Mouse (Mus musculus) adrenal gland, postnatal 25 days (tissue): ENCODE measurements around the gene Rab3c. TPM values are rescaled to one million over a fixed set of nuclear protein-coding genes. Genes with fewer than 3 reads are reported as not detected.

Source experiments
- DNase-seq: peaks from one replicate; pipeline ENCODE4 v3.0.0; 2021; ENCODE audit warnings: mixed read lengths
- long read RNA-seq: library from polyadenylated mRNA; stranded (forward); transcript quantifications from one replicate; pipeline ENCODE4 v2.0.0, GENCODE M21; 2021
- total RNA-seq: library from RNA; stranded (reverse); gene quantifications from 2 replicates; pipeline ENCODE4 v1.2.3, GENCODE M21; 2021

Gene Rab3c
- total RNA-seq = 22.6 and 33.2 TPM in 2 replicates
- long read RNA-seq, full-length matches to known transcripts = 12 of 15 reads
- long read RNA-seq, partial matches to known transcripts = 0 of 15 reads
- long read RNA-seq, other reads (novel, unspliced or antisense) = 3 of 15 reads

DNA sequence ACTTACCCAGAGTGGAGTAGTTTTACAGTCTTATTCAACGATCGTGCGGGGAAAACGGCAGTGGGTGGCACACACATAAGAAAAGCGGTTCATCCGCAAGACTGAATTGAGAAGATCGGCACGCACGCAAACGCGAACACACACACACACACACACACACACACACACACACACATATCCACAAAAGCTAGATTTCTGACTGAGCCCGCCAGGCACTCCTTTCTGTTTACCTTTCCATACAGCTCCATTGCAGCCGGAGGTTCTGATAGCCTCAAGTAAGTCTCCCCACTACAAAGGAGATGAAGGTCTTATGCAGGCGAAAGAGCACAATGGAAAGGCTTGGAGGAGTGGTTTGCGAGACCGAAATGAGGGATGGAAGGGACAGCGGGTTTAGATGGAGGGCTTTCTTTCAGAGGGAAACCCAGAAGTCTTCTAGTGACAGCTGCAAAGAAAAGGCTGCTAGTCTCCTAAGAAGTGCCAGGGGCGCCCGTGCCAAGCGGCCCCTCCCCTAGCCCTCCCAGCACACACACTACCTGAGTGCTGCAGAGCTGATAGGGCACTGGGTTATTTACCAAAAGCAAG lies at the start of gene Rab3c:
Gene Rab3c (minus strand): TSS at position 434 of the 582 bp plus-strand sequence.
- DNase-seq = no peak

DNA sequence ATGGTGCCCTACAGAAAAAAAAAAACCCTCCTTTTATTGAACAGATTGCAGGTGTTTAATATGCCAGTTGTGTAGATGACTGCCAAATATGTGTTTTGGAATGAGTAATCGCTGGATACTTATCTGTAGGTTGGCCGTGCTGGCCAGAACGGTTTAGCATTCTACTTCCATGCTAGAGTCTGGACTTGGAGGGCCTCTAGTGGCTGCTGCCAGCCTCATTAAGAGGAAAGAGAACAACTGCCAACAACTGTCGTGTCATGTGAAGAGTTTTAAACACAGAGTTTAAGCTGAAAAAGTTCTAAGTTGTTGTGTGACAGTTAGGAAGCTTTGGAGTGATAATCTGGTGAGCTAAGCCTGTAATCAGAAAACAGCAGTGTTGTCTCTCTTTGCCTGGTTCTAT lies 38.0 kb upstream of the Rab3c start:
- DNase-seq = no peak

DNA sequence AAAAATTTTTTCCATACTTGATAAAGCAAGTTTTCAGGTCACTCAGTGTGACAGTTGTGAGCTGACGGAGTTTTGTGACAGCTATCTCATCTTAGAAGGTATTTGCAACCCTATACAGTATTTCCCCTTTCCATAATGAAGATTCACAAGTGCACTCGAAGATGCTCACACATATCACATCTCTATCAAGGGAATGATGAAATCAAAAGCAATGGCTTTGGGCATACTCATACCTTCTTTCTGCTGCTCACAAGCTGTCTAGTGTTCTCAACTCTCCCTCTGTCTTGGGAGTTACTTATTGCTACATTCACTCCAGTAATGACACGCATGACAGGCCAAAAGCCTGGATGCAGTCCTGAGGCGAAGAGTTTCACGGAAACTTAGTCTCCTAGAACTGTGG lies 26.4 kb upstream of the Rab3c start:
- no peak for DNase-seq

DNA sequence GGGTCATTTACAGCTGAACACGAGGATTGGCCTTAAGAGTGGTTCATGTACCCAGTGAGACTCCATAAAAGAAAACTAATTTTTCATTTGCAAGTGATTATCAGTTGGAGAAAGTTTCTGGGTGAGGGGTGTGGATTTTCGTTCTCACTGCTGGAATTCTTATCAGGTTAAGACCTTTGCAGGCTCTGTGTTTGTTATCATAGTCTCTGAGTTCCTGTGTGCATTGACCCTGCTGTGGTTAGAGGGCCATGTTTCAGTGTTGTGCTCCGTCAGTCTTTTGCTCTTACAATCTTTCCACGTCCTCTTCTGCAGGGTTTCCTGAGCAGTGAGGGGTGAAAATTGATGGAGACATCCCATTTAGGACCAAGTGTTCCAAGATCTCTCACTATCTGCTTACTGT lies 16.3 kb upstream of the Rab3c start:
- no peak for DNase-seq

- no peak for DNase-seq
Observed at GRCm38 (mm10) chr13:110288499-110288898, 7.7 kb upstream of the Rab3c start.

GRCm38 (mm10) chr13:110283781-110284180 lies 3.0 kb upstream of the Rab3c start:
- no peak for DNase-seq

- peak; percentile 56 for DNase-seq
Observed at GRCm38 (mm10) chr13:110280028-110280562, 701 bp downstream of the Rab3c start.

DNA sequence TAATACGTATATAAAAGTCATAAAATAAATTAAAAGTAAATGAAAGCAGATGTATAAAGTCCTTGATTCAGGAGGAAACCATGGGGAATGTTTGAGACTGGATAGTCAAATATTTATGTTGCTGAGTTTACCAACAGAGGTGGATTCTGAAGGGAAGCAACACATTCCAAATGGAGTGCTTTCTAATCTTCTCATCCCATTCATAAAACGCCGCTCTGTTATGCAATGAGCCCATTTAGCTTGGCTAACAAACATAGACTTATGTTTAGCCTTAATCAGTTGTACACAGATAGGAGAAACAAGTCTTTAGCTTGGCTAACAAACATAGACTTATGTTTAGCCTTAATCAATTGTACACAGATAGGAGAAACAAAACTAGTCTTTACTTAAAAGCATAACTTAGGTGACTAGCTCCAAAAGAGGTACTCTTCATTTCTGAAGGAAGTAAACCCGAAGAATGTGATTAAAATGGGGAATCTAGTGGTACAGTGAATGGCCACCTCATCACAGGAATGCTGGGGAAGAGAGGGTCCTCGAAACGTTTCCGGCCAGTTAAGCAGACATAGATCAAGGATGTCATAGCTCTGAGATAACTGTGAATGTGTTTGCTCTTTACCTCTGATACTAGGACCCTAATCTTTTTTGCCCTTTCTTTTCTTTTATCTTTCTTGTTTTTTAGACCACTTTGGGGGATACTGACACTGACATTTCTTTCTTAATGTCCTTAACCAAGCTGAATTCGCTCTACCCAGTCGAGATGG lies 1.6 kb downstream of the Rab3c start:
- no peak for DNase-seq

- DNase-seq = no peak
Observed at GRCm38 (mm10) chr13:110277709-110278108, 3.1 kb downstream of the Rab3c start.

DNA sequence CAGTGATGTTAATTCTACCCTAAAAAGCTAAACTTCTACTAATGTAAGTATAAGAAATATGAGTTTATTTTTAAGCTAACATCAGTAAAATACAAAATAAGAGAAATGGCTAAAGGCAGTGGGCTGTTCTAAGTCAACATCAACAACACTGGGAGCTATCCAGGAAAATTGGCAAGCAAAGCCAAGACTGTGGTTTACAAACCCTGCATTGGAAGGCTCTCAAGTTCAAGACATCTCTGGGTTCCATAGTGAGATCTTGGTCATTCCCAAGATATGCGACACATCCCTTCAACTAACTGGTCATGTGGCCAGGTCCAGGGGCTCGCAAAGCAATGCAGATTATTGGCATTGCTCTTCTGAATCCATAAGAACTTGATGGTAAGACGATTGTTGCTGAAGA lies 5.3 kb downstream of the Rab3c start:
- DNase-seq = no peak

DNA sequence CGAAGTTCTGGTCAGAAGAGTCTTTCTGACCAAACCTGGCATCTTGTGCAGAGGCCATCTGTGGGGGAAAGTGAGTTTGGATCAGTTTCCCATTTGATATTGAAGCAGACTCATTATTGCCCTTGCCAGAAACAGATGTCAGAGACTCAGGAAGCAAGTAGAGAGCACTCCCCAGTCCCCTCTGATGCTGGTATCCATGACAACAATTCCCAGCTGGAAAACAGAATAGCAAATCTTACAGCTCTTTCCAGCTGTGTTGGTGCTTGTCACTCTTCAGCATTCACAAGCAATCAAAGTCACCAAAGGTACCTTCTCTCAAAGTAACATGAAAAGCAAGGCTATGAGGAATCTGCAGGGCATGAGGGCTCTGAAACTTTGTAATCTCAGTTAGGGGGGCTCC lies 20.1 kb downstream of the Rab3c start:
- DNase-seq = no peak

- no peak for DNase-seq
Observed at GRCm38 (mm10) chr13:110251453-110251852, 29.3 kb downstream of the Rab3c start.

- DNase-seq = no peak
Observed at GRCm38 (mm10) chr13:110248481-110248880, 32.3 kb downstream of the Rab3c start.

DNA sequence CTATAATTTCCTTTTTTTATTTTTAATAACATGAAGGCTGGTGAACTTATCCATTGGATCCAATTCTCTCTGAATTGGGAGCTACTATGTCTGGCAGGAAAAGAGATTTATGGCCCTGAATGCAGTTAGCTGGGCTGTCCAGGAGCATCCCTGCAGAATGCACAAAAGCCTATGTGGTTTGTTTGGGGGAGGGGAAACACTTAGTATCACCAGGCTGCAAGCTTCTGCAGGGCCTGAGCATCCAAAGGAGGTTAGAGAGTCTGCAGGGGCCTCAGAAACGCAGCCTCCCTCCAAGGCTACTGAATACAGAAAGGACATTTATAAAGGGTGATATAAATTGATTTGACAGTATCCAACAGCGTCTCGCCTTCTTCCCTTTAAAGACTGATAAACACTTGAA lies 41.8 kb downstream of the Rab3c start:
- no peak for DNase-seq

- DNase-seq = no peak
Observed at GRCm38 (mm10) chr13:110237209-110237935, 43.4 kb downstream of the Rab3c start.

DNA sequence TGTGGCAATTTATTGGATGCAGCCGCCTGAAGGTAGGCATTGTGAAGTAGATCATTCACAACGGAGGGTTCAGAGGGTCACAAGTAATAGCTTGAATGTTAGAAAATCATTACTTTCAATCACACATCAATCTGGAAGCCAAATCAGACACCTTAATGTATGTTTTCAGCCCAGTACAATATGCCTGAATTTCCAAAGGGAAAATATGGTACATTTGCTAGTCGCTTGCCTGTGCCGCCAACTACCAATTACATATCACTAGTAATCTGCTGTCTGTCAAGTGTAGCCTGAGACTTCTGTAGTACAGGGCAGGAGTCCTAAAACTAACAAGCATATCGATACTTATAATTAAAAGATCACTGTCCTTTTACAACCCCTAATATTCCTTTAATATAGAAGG lies 47.4 kb downstream of the Rab3c start:
- no peak for DNase-seq

DNA sequence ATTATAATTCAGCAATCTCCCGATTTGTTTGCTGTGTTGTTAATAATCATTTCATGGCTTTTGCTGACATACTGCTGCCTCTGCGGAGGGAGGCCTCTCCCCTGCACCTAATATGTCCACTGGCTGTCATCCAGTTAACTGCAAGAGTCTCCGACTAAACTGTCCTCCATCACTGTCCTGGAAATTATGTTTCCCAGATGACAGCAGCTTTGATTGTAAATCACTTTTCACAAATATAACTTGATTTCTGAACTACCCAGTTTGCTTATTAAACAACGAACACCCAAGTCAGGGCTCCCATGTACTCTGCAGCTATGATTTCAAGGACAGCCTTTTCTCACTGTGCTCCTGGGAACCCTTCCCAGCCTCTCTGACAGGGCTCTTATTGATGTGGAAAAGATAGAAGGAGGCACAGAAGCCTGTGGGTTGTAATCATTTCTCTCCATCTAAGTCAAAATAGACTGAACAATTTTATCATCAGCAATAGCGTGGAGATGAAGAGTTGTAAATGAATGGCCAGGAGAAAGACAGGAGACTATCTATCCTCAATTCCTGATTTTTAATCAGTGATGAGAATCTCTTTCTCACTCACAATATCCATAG lies 49.6 kb downstream of the Rab3c start:
- no peak for DNase-seq

DNA sequence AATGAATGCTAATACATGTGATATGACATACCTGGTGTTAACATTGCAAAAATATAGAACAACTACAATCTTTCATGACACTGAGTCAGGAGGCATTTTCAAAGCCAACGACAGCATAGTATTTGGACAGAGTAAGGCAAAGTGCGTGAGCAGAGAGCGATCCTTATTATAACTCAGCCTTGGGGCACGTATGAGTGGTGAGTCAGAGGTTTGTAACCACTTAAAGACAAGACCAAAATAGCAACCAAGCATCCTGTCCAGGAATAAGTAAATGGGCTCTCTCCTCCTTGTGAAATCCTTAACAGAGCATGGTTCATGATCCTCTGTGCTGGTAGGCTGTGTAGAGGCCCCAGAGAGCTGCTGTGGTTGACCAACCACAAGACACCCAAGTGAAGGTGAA lies 50.8 kb downstream of the Rab3c start:
- no peak for DNase-seq

DNA sequence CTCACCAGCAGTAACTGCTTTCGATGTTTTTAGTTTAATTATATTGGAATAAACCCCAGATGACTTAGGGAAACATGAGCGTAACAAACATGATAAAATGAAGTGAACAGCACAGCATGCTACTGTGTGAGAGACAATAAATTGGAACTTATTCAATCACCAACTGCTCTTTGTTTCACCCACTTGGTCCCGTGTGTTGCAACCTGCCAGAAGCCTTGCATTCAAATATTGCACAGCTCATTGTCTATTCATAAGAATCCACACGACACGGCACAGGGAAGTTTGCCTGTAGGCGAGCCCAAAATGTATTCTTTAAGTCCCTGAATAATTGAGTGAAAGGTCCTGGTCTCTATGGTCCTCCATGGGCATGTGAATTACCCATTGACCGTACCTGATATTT lies 61.6 kb downstream of the Rab3c start:
- no peak for DNase-seq

- no peak for DNase-seq
Observed at GRCm38 (mm10) chr13:110218497-110218896, 62.3 kb downstream of the Rab3c start.

DNA sequence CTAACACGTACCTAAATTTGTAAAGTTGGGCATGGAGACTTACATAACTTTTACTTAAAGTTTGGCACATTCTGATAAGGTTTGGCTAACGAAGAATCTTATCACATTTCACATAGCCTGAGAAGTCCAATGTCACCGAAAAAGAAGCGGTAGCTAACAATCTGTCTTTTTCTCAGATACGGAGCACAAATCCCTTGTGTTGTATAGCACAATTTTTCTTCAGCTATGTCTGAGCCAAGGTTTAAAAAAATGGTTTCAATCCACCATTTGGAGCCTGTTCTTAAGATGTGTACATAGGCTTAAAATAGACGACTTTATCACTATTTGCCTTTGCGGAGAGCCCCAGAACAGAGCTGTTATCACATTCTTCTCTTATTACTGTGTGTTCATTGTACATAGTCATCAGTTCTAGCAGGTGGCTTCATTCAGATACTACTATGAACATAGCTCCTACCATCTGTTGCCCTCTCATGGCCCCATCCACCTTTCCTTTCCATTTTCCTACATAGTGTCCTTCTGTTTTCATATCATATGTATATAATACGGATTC lies 69.2 kb downstream of the Rab3c start:
- no peak for DNase-seq

DNA sequence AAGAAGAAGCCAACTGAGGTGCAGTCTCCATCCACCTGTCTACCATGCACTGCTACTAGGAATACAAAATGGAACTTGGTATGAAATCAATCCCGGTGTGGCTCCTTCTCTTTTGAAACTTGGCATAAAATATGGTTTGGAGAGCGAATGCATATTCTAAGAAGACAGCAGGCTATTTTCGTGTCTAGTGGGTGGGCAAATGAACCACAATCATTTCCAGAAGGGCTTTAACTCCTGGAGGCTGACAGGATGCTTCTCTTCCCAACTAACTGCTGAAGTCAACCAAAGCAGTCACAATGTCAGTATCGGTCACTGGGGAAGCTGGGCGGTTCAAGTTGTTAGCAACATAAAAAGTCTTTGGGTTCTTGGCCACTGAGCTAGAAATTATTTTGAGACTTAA lies 81.9 kb downstream of the Rab3c start:
- DNase-seq = no peak
